Mouse (Mus musculus) brain, embryonic 14.5 days (tissue): ENCODE results near the gene Apon.

Source experiments
- CTCF ChIP-seq: fragments of 200-500 bp; IDR thresholded peaks from 2 replicates; pipeline ENCODE4 v1.5.1; 2012; ENCODE audit warnings: inconsistent platforms, mild to moderate bottlenecking, moderate library complexity, borderline replicate concordance; ENCODE audit not compliant: insufficient read depth, insufficient read length; ENCODE audit errors: extremely low read depth
- POLR2A ChIP-seq: fragments of 200-500 bp; IDR thresholded peaks from 2 replicates; pipeline ENCODE4 v1.6.1; 2012; ENCODE audit warnings: mild to moderate bottlenecking, inconsistent platforms, borderline replicate concordance; ENCODE audit not compliant: poor library complexity, insufficient read depth, insufficient read length, severe bottlenecking; ENCODE audit errors: extremely low read depth

DNA sequence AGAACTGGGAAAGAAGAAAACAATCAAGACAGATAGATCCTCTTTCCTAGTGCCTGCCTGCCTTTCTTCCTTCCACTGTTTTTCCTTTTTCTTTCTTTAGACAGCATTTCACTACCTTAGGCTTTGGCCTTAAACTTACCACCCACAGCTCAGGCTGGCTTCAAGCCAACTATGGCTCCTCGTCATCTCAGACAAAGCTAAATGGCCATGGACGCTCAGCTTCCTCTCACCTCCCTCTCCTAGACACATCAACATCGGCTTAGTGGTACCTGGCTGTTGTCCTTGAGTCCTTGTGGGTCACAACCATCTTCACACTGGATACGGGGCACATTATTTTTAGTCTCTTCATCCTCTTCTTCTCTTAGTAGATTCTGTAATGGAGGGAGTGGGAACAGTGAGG is 43.3 kb downstream of the Apon start:
- no peak for TF ChIP-seq POLR2A
- TF ChIP-seq CTCF = no peak
